ENCODE assay signal across 14 mouse cellular contexts in the genomic region with DNA sequence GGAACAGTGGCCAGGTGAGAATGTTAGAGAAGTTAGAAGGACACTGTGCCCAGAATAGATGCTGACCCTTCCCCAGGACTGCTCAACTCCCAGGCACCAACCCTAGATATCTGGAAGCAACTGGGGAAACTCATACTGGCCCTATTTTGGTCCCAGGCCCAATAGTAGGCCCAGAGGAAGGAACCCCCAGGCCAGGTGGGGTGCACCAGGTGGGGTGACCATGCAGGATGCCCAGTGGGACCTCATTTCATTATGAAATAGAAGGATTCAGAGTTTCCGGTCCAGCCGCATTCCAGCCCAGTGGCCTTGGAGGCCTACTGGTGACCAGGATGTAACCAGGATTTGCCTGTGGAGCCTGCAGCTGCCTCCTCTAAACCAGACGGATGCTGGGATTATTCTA. TPM values are rescaled to one million over a fixed set of nuclear protein-coding genes. Genes with fewer than 3 reads are reported as not detected.
DNase-seq lines count a peak whose midpoint lies in the region; ATAC-seq and TF ChIP-seq lines count a peak whose summit lies in the region.
"Had no signal": no experiment of that assay in that cellular context is flagged by ENCODE, and none has a peak within 500 bp of the region (broad histone marks: within the 10 kb centered on the region; RNA-seq: fewer than 3 reads in every experiment).

No protein-coding gene starts in this region.

- no peak overlapping the region for H3K4me2 ChIP-seq in hindbrain, postnatal 0 days (ENCODE audit: low read depth, low read length)
- H3K4me2 ChIP-seq in hindbrain, embryonic 16.5 days (ENCODE audit: low read length) = no peak overlapping the region
- H3K4me2 ChIP-seq in stomach, embryonic 14.5 days (replicated peaks; ENCODE audit: low read depth, low read length) = no peak overlapping the region
- no peak overlapping the region for H3K4me2 ChIP-seq in stomach, postnatal 0 days (replicated peaks; ENCODE audit: low read depth)

- 63% methylated on average over 3 of the region's 3 CpGs for WGBS in hindbrain, postnatal 0 days
- 69% methylated on average over 3 of the region's 3 CpGs for WGBS in hindbrain, embryonic 16.5 days
- 80% methylated on average over 3 of the region's 3 CpGs for WGBS in stomach, embryonic 14.5 days
- 91% methylated on average over 3 of the region's 3 CpGs for whole genome bisulfite sequencing in stomach, postnatal 0 days

- no peak overlapping the region for H3K9ac ChIP-seq in hindbrain, postnatal 0 days (replicated peaks; ENCODE audit: low read length)
- H3K9ac ChIP-seq in hindbrain, embryonic 16.5 days (ENCODE audit: low read depth, low read length) = no peak overlapping the region
- H3K9ac ChIP-seq in stomach, embryonic 14.5 days (replicated peaks; ENCODE audit: low read depth, low read length) = no peak overlapping the region
- no peak overlapping the region for H3K9ac ChIP-seq in stomach, postnatal 0 days (ENCODE audit: low read length)
- H3K9ac ChIP-seq: liver, embryonic 14.5 days had no signal

- H3K4me3 ChIP-seq in hindbrain, postnatal 0 days (ENCODE audit: low read length) = no peak overlapping the region
- no peak overlapping the region for H3K4me3 ChIP-seq in hindbrain, embryonic 16.5 days (ENCODE audit: low read length)
- no peak overlapping the region for H3K4me3 ChIP-seq in stomach, embryonic 14.5 days (ENCODE audit: low read depth, low read length)
- no peak overlapping the region for H3K4me3 ChIP-seq in stomach, postnatal 0 days (ENCODE audit: low read depth, low read length)

- ATAC-seq in hindbrain, postnatal 0 days = no peak
- no peak for ATAC-seq in hindbrain, embryonic 16.5 days
- no peak for ATAC-seq in stomach, embryonic 14.5 days (ENCODE audit: insufficient number of reproducible peaks, insufficient read depth, low FRiP score, low read depth)
- ATAC-seq in stomach, postnatal 0 days (ENCODE audit: low FRiP score, low TSS enrichment) = no peak
- ATAC-seq: forebrain, embryonic 14.5 days had no signal

- TF ChIP-seq EP300 in stomach, postnatal 0 days (optimal IDR thresholded peaks at IDR 0.05) = no peak

- no peaks in the 10 kb centered on the region for H3K27me3 ChIP-seq in hindbrain, postnatal 0 days (ENCODE audit: insufficient read depth, low read length)
- H3K27me3 ChIP-seq in hindbrain, embryonic 16.5 days (replicated peaks; ENCODE audit: control insufficient read depth, insufficient read depth, low read length) = no peaks in the 10 kb centered on the region
- no peaks in the 10 kb centered on the region for H3K27me3 ChIP-seq in stomach, embryonic 14.5 days (ENCODE audit: control insufficient read depth, insufficient read depth, low read length)
- H3K27me3 ChIP-seq in stomach, postnatal 0 days (ENCODE audit: control insufficient read depth, insufficient read depth, low read length) = no peaks in the 10 kb centered on the region
- H3K27me3 ChIP-seq: midbrain, embryonic 12.5 days had no signal

- H3K4me1 ChIP-seq in hindbrain, postnatal 0 days (ENCODE audit: insufficient read depth, low read length) = peaks cover 5% of the 10 kb centered on the region
- H3K4me1 ChIP-seq in hindbrain, embryonic 16.5 days (ENCODE audit: control insufficient read depth, insufficient read depth, low read depth, low read length) = peaks cover 8% of the 10 kb centered on the region; the same call in 1 of the 2 replicates
- peaks cover 16% of the 10 kb centered on the region; the same call in 1 of the 2 replicates for H3K4me1 ChIP-seq in stomach, embryonic 14.5 days (ENCODE audit: control insufficient read depth, insufficient read depth, low read length)
- peaks cover 3% of the 10 kb centered on the region; the same call in 1 of the 2 replicates for H3K4me1 ChIP-seq in stomach, postnatal 0 days (replicated peaks; ENCODE audit: control insufficient read depth, insufficient read depth)

- H3K9me3 ChIP-seq in hindbrain, postnatal 0 days (ENCODE audit: low read length) = no peaks in the 10 kb centered on the region
- no peaks in the 10 kb centered on the region for H3K9me3 ChIP-seq in hindbrain, embryonic 16.5 days (ENCODE audit: control insufficient read depth, low read length)
- H3K9me3 ChIP-seq in stomach, embryonic 14.5 days (ENCODE audit: control insufficient read depth, low read depth, low read length) = no peaks in the 10 kb centered on the region
- no peaks in the 10 kb centered on the region for H3K9me3 ChIP-seq in stomach, postnatal 0 days (ENCODE audit: control insufficient read depth, low read length)
- H3K9me3 ChIP-seq: midbrain, embryonic 12.5 days had no signal

- no peak for TF ChIP-seq CTCF in hindbrain, postnatal 0 days (IDR thresholded peaks at IDR 0.05; ENCODE audit: low read depth)
- TF ChIP-seq CTCF in stomach, postnatal 0 days (IDR thresholded peaks at IDR 0.05; ENCODE audit: low read depth) = no peak

- peak; percentile 17 for DNase-seq in embryo, embryonic 11 days
- DNase-seq in embryo, embryonic 9.5 days (ENCODE audit: extremely low spot score) = no peak
- no peak for DNase-seq in hindbrain, postnatal 0 days (ENCODE audit: low spot score)
- DNase-seq in stomach, postnatal 0 days (ENCODE audit: low spot score) = no peak
- no peak for DNase-seq in layer of hippocampus, adult 18-20 months (ENCODE audit: low spot score in 2 of 2)
- no peak for DNase-seq in spleen, adult 18-20 months
- DNase-seq: cerebellum, postnatal 14 days; lung, postnatal 36 days; thymus, postnatal 36 days had no signal

- H3K27ac ChIP-seq in hindbrain, postnatal 0 days = 0 out of 2 replicates have a peak overlapping the region, but pooled peaks have one; percentile 90
- H3K27ac ChIP-seq in hindbrain, embryonic 16.5 days (ENCODE audit: low read depth, low read length) = no peak overlapping the region; the same call in 1 of the 2 replicates
- peak overlapping the region; percentile 39; the same call in 1 of the 2 replicates for H3K27ac ChIP-seq in stomach, embryonic 14.5 days (ENCODE audit: low read length)
- H3K27ac ChIP-seq in stomach, postnatal 0 days (replicated peaks) = no peak overlapping the region
- H3K27ac ChIP-seq: liver, embryonic 14.5 days had no signal

- peaks cover under 1% of the 10 kb centered on the region; the same call in 1 of the 2 replicates for H3K36me3 ChIP-seq in hindbrain, postnatal 0 days (ENCODE audit: insufficient read depth, low read length)
- H3K36me3 ChIP-seq in hindbrain, embryonic 16.5 days (ENCODE audit: control insufficient read depth, insufficient read depth, low read length) = peaks cover 2% of the 10 kb centered on the region; the same call in 1 of the 2 replicates
- peaks cover 5% of the 10 kb centered on the region for H3K36me3 ChIP-seq in stomach, embryonic 14.5 days (ENCODE audit: control insufficient read depth, insufficient read depth, low read length)
- peaks cover 3% of the 10 kb centered on the region for H3K36me3 ChIP-seq in stomach, postnatal 0 days (ENCODE audit: control insufficient read depth, insufficient read depth, low read length)

RNA-seq across cellular contexts. Expression of a gene that starts 1.1 kb away (rescaled TPM):
- total RNA-seq in hindbrain, postnatal 0 days (2014; rRNA removed) = 0.73 and 0.86 TPM in 2 replicates
- 0.10 and 0.38 TPM in 2 replicates for polyA plus RNA-seq in hindbrain, postnatal 0 days (2015; fragmentation: Nextera tagmentation; extraction: Ambion mirVana)
- polyA plus RNA-seq in hindbrain, embryonic 16.5 days (2015; fragmentation: Nextera tagmentation; extraction: Ambion mirVana) = 0.22 and 0.29 TPM in 2 replicates
- 0.20 and 0.41 TPM in 2 replicates for polyA plus RNA-seq in stomach, embryonic 14.5 days (2014; fragmentation: Nextera tagmentation; extraction: Ambion mirVana)
- polyA plus RNA-seq in stomach, postnatal 0 days (2015; fragmentation: Nextera tagmentation; extraction: Ambion mirVana) = 0.04 and 0.07 TPM in 2 replicates
- total RNA-seq in layer of hippocampus, adult 18-20 months (2021) = under 1 TPM; 0.56 to 0.74 TPM

RNA-seq across cellular contexts. Expression of a gene that starts 1.3 kb away (rescaled TPM):
- 27.5 and 61.1 TPM in 2 replicates for total RNA-seq in hindbrain, postnatal 0 days (2014; rRNA removed)
- 39.1 and 39.4 TPM in 2 replicates for polyA plus RNA-seq in hindbrain, postnatal 0 days (2015; fragmentation: Nextera tagmentation; extraction: Ambion mirVana)
- polyA plus RNA-seq in hindbrain, embryonic 16.5 days (2015; fragmentation: Nextera tagmentation; extraction: Ambion mirVana) = 26.3 and 27.8 TPM in 2 replicates
- 27.1 and 30.8 TPM in 2 replicates for polyA plus RNA-seq in stomach, embryonic 14.5 days (2014; fragmentation: Nextera tagmentation; extraction: Ambion mirVana)
- polyA plus RNA-seq in stomach, postnatal 0 days (2015; fragmentation: Nextera tagmentation; extraction: Ambion mirVana) = 24.2 and 29.5 TPM in 2 replicates
- 10 to 100 TPM; 22.3 TPM for total RNA-seq in layer of hippocampus, adult 18-20 months (2021)

RNA-seq across cellular contexts. Expression of a gene that starts 51.5 kb away (rescaled TPM):
- 38.4 and 49.8 TPM in 2 replicates for total RNA-seq in hindbrain, postnatal 0 days (2014; rRNA removed)
- 19.1 and 20.5 TPM in 2 replicates for polyA plus RNA-seq in hindbrain, postnatal 0 days (2015; fragmentation: Nextera tagmentation; extraction: Ambion mirVana)
- 26.2 and 27.6 TPM in 2 replicates for polyA plus RNA-seq in hindbrain, embryonic 16.5 days (2015; fragmentation: Nextera tagmentation; extraction: Ambion mirVana)
- 20.1 and 21.7 TPM in 2 replicates for polyA plus RNA-seq in stomach, embryonic 14.5 days (2014; fragmentation: Nextera tagmentation; extraction: Ambion mirVana)
- polyA plus RNA-seq in stomach, postnatal 0 days (2015; fragmentation: Nextera tagmentation; extraction: Ambion mirVana) = 5.4 and 7.8 TPM in 2 replicates
- 10 to 100 TPM; 35.9 to 41.6 TPM for total RNA-seq in layer of hippocampus, adult 18-20 months (2021)

Comparison
In these comparisons a context has a peak if more than half of its experiments do, and no peak if none do; other contexts are left out.
1. H3K27ac ChIP-seq: peak in hindbrain, postnatal 0 days (single experiment) and stomach, embryonic 14.5 days (single experiment); none in hindbrain, embryonic 16.5 days (single experiment) and stomach, postnatal 0 days (single experiment).